Mouse (Mus musculus) naive thymus-derived CD4-positive, alpha-beta T cell, adult 5 months (primary cell): Measurements from ENCODE around the gene Olr1. TPM values are rescaled to one million over a fixed set of nuclear protein-coding genes. Genes with fewer than 3 reads are reported as not detected.

Experiments used
- polyA plus RNA-seq: library from polyadenylated mRNA; unstranded; fragments of 100-300 nt; shearing (Covaris generic); gene quantifications from one replicate; pipeline ENCODE4 v1.2.1, GENCODE M21; 2017

Gene Olr1
- not detected for polyA plus RNA-seq

GRCm38 (mm10) chr6:129507024-129507423 lies at the start of gene Olr1:
Olr1 (minus strand) TSS chr6:129507165.

GRCm38 (mm10) chr6:129532942-129533860 lies 26.2 kb upstream of the Olr1 start, which contains the start of gene Gabarapl1:
Gabarapl1 (plus strand) TSS chr6:129533160.

GRCm38 (mm10) chr6:129512367-129512766 lies 5.4 kb upstream of the Olr1 start, which contains the start of gene Tmem52b:
Tmem52b (plus strand) TSS chr6:129512555.

GRCm38 (mm10) chr6:129451411-129452039 lies 55.4 kb downstream of the Olr1 start, which contains the start of gene Clec1a:
Clec1a (minus strand) TSS chr6:129452000.

Other genes with a start within 250 kb of the Olr1 start
- 160 TPM for gene Cd69, start 231.7 kb downstream of the Olr1 start, polyA plus RNA-seq
- gene 4922502D21Rik, start 175.4 kb downstream of the Olr1 start, polyA plus RNA-seq, result not detected
- not detected for gene Clec12a, start 164.5 kb downstream of the Olr1 start, polyA plus RNA-seq
- gene Clec12b, start 121.3 kb downstream of the Olr1 start, polyA plus RNA-seq, result not detected
- gene Clec1b, start 109.9 kb downstream of the Olr1 start, polyA plus RNA-seq, result 0.32 TPM
- not detected for gene Clec9a, start 98.3 kb downstream of the Olr1 start, polyA plus RNA-seq
- not detected for gene Clec1a, start 55.2 kb downstream of the Olr1 start, polyA plus RNA-seq
- not detected for gene Tmem52b, start 5.4 kb upstream of the Olr1 start, polyA plus RNA-seq
- gene Gabarapl1, start 26.0 kb upstream of the Olr1 start, polyA plus RNA-seq, result 5.0 TPM
- not detected for gene Klre1, start 70.7 kb upstream of the Olr1 start, polyA plus RNA-seq
- gene Klrd1, start 84.6 kb upstream of the Olr1 start, polyA plus RNA-seq, result 19.2 TPM
- 0.29 TPM for gene Klrk1, start 116.7 kb upstream of the Olr1 start, polyA plus RNA-seq
- gene Klrc3, start 136.2 kb upstream of the Olr1 start, polyA plus RNA-seq, result not detected
- not detected for gene Klrc2, start 153.5 kb upstream of the Olr1 start, polyA plus RNA-seq
- 0.17 TPM for gene Klrc1, start 171.8 kb upstream of the Olr1 start, polyA plus RNA-seq
- not detected for gene Klri1, start 210.0 kb upstream of the Olr1 start, polyA plus RNA-seq
- not detected for gene Klri2, start 233.3 kb upstream of the Olr1 start, polyA plus RNA-seq